Mouse (Mus musculus) heart, adult 2 months (tissue): ENCODE measurements around the gene Gh. TPM values are rescaled to one million over a fixed set of nuclear protein-coding genes. Genes with fewer than 3 reads are reported as not detected.
A peak's percentile ranks its signal among the peaks of the same experiment; 100 is the strongest.

Experiments used
- DNase-seq, 2 experiments: peaks; one replicate each; pipeline ENCODE4 v3.0.0; 2021
- H3K27ac ChIP-seq: fragments of 200-600 bp; 2 replicates; pipeline ENCODE4 v1.8.1; 2022
- H3K27me3 ChIP-seq: fragments of 200-500 bp; 2 replicates; pipeline ENCODE4 v1.6.1; 2012; ENCODE audit warnings: mild to moderate bottlenecking, low read length, inconsistent platforms, mixed read lengths; ENCODE audit not compliant: control insufficient read depth, insufficient read depth
- H3K36me3 ChIP-seq: fragments of 200-500 bp; 2 replicates; pipeline ENCODE4 v1.6.1; 2012; ENCODE audit warnings: low read length, inconsistent platforms; ENCODE audit not compliant: control insufficient read depth, insufficient read depth
- H3K4me1 ChIP-seq: fragments of 200-500 bp; 2 replicates; pipeline ENCODE4 v1.6.1; 2011; ENCODE audit warnings: low read length; ENCODE audit not compliant: control insufficient read depth, insufficient read depth
- H3K4me3 ChIP-seq: fragments of 200-600 bp; 2 replicates; pipeline ENCODE4 v1.8.1; 2022
- H3K79me2 ChIP-seq: fragments of 200-500 bp; replicated peaks from 2 replicates; pipeline ENCODE4 v1.6.1; 2012; ENCODE audit warnings: mild to moderate bottlenecking, inconsistent platforms, low read length, moderate library complexity, mixed read lengths; ENCODE audit not compliant: control insufficient read depth, insufficient read depth
- H3K9ac ChIP-seq: fragments of 200-500 bp; 2 replicates; pipeline ENCODE4 v1.6.1; 2012; ENCODE audit warnings: low read depth, mild to moderate bottlenecking, control low read depth, inconsistent platforms, low read length, mixed read lengths
- CTCF ChIP-seq: fragments of 200-600 bp; IDR thresholded peaks from 2 replicates; pipeline ENCODE4 v1.8.1; 2022; ENCODE audit warnings: antibody characterized with exemption, mild to moderate bottlenecking, moderate library complexity
- EP300 ChIP-seq: fragments of 200-500 bp; IDR thresholded peaks from 2 replicates; pipeline ENCODE4 v1.6.1; 2011; ENCODE audit warnings: low read depth, low read length, control low read depth; ENCODE audit not compliant: insufficient read depth
- POLR2A ChIP-seq: fragments of 200-500 bp; IDR thresholded peaks from 2 replicates; pipeline ENCODE4 v1.6.1; 2011; ENCODE audit warnings: mild to moderate bottlenecking, low read depth, low read length, control low read depth; ENCODE audit not compliant: insufficient read depth
- WGBS: fragments of 180-500 bp; shearing (Covaris S2); methylation state at CpG from one replicate; pipeline ENCODE4 v1.1.7; 2018; 5-methylcytosine and 5-hydroxymethylcytosine counted together
- intact Hi-C: fragments of 180-260 bp; cut with DNase I; formaldehyde crosslinking; loops from one replicate; pipeline ENCODE4 v1.15.1; 2025
- polyA plus RNA-seq: library from polyadenylated mRNA; depleted of rRNA; stranded (reverse); fragments of >200 nt; gene quantifications from 2 replicates; pipeline ENCODE4 v1.2.3, GENCODE M21; 2012
- total RNA-seq, 2 experiments: library from RNA; stranded (reverse); gene quantifications; 2 replicates each; pipeline ENCODE4 v1.2.3; 2021

Gh gene
- total and polyA plus RNA-seq, 3 experiments = not detected

DNA sequence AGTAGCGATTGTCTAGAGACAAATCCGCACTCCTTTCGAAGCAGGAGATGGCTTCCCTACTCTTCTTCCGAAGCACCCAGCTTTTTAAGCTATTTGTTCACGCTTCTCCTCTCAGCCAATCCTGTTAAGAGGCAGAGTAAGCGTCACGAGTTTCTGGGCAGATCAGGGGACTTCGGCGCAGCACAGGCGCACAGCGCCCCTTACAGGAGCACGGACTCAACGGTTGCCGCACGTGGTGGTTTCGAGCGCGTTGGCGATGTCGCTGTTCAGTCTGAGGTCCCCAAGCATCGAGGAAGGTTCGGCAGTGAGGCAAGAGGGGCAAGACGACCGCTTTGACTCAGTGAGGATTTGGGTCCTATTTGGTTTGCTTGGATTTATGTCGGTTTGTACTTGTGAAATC lies 25.2 kb downstream of the Gh start, which contains the start of gene Tcam1:
Gene Tcam1, plus strand, starts transcription at position 219 of the 400 bp plus-strand sequence.
- TF ChIP-seq EP300 = peak; percentile 54; the same call in 1 of the 2 replicates
- TF ChIP-seq POLR2A = no peak
- peak; percentile 89 for TF ChIP-seq CTCF
- DNase-seq = peak; percentile 91 to 94
- Histone ChIP-seq H3K27ac (no peak within 1 kb of the TSS), H3K4me1 (peaks cover 8% of the 10 kb centered on the region), H3K27me3 (no peaks in the 10 kb centered on the region), H3K36me3 (no peaks in the 10 kb centered on the region), H3K79me2 (no peaks in the 10 kb centered on the region), H3K9ac (peak within 1 kb of the TSS; percentile 37; the same call in 1 of the 2 replicates), H3K4me3 (no peak within 1 kb of the TSS)
- intact Hi-C loops = loop anchor here (10.0 kb wide), 1 partner anchor 508 kb away; the partner anchor contains the start of genes Cep95 and Ddx5
- WGBS = 5% methylated on average over 25 of the region's 25 CpGs

DNA sequence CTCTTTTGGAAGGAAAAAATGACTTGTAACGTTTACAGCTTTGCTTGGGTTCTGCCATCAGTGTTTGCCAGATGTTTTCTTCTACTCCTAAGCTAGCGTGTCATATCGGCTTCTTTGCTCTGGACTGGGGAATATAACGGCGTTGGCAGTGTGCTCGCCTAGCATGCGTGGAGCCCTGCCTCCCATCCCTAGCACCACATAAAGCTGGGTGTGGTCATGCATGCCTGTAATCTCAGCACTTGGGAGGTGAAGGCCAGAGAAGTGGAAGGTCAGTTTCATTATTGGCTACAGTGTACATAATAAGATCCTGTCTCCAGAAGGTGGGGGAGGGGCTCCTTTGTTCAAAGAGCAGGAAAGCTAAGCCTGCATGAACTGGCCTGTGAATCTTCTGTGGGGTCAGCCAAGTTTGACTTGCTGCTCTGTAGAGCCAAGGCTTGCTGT lies 26.7 kb downstream of the Gh start:
- no peaks in the 10 kb centered on the region; the same call in 1 of the 2 replicates for H3K79me2 ChIP-seq
- no peak for DNase-seq
- TF ChIP-seq POLR2A = no peak
- no peak for TF ChIP-seq CTCF
- TF ChIP-seq EP300 = no peak
- H3K27me3 ChIP-seq = no peaks in the 10 kb centered on the region
- H3K36me3 ChIP-seq = peaks cover 3% of the 10 kb centered on the region; the same call in 1 of the 2 replicates
- H3K27ac ChIP-seq = no peak overlapping the region
- WGBS = 58% methylated on average over 7 of the region's 7 CpGs
- intact Hi-C loops = loop anchor here (5.0 to 10.0 kb wide), 2 partner anchors 337 to 510 kb away; partner anchors contain the start of genes Cep95, Ddx5 and Tex2
- H3K4me1 ChIP-seq = peaks cover 13% of the 10 kb centered on the region
- no peak overlapping the region for H3K9ac ChIP-seq
- H3K4me3 ChIP-seq = no peak overlapping the region

DNA sequence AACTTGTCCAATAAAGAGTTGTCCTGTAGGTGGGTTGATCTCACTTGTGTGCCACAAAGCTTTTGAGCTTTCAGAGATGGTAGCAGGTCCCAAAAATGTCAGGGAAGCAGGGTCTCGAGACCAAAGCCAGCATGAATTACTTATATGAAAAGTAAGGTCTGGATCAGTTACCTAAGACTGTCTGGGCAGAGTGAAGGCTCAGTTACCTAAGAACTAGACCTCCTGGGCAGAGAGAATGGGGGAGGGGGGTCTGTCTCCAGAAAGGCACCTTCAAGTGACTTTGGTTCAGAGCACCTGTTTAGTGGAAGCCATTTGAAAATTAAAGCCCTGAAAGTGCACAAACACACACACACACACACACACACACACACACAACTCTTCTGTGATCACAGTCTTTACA lies 27.3 kb downstream of the Gh start:
- intact Hi-C loops = loop anchor here (5.0 to 10.0 kb wide), 2 partner anchors 338 to 510 kb away; partner anchors contain the start of genes Cep95, Ddx5 and Tex2
- H3K27me3 ChIP-seq = no peaks in the 10 kb centered on the region
- TF ChIP-seq CTCF = no peak
- TF ChIP-seq EP300 = no peak
- H3K4me3 ChIP-seq = no peak overlapping the region
- peaks cover 3% of the 10 kb centered on the region; the same call in 1 of the 2 replicates for H3K36me3 ChIP-seq
- 88% methylated on average over 1 of the region's 1 CpGs for WGBS
- H3K4me1 ChIP-seq = peaks cover 14% of the 10 kb centered on the region
- H3K27ac ChIP-seq = no peak overlapping the region
- no peak overlapping the region for H3K9ac ChIP-seq
- DNase-seq = no peak
- H3K79me2 ChIP-seq = no peaks in the 10 kb centered on the region; the same call in 1 of the 2 replicates

DNA sequence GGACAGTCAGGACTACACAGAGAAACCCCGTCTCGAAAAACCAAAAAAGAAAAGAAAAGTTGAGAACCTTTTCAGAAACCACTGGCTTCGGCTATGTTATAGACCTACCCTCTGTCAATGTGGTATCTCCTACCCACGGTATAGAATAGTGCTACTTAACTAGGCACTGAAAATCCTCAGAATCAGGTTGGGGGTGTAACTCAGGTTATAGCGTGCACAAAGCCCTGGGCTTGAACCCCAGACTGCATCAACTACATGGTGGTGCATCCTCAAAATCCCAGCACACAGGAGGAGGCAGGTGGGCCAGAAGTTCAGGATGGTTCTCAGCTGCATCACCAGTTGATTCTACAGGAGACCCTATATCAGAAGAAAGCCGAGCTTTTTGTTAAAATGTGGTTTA lies 27.9 kb downstream of the Gh start:
- H3K4me3 ChIP-seq = no peak overlapping the region

DNA sequence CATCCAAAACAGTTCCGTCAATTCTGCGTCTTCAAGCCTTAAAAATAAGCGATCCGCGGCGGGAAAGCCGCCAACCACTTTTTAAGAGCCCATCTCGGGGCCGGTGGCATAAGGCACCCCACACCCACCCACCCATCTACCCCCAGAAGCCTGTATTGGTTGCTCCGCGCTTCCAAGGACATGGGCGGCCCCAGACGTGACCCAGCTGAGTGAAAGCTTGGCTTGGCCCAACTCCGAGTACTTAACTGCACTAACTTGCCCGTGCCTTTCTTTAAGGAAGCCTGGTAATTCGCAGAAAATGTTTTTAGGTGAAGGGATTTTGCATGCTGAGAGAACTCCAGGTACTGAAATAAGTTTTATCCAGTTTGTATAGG lies 28.4 kb downstream of the Gh start:
- H3K9ac ChIP-seq = peak overlapping the region; percentile 74
- peaks cover 8% of the 10 kb centered on the region; the same call in 1 of the 2 replicates for H3K36me3 ChIP-seq
- no peak for DNase-seq
- intact Hi-C loops = loop anchor here (2.0 to 10.0 kb wide), 3 partner anchors 56 to 512 kb away; partner anchors contain the start of genes Ccdc47, Cep95, Ddx42 and Ddx5
- TF ChIP-seq EP300 (no peak), CTCF (no peak), POLR2A (no peak)
- 10% methylated on average over 16 of the region's 16 CpGs for WGBS
- peaks cover 20% of the 10 kb centered on the region for H3K4me1 ChIP-seq
- peak overlapping the region; percentile 87 for H3K27ac ChIP-seq
- H3K79me2 ChIP-seq = no peaks in the 10 kb centered on the region; the same call in 1 of the 2 replicates
- H3K4me3 ChIP-seq = peak overlapping the region; percentile 94
- no peaks in the 10 kb centered on the region for H3K27me3 ChIP-seq

More for the DNA sequence above, 27.9 kb downstream of the Gh start:
- no peak overlapping the region for H3K9ac ChIP-seq
- peaks cover 6% of the 10 kb centered on the region; the same call in 1 of the 2 replicates for H3K36me3 ChIP-seq
- intact Hi-C loops = loop anchor here (2.0 to 10.0 kb wide), 3 partner anchors 57 to 511 kb away; partner anchors contain the start of genes Ccdc47, Cep95, Ddx42 and Ddx5
- no peaks in the 10 kb centered on the region; the same call in 1 of the 2 replicates for H3K79me2 ChIP-seq
- H3K4me1 ChIP-seq = peaks cover 16% of the 10 kb centered on the region
- no peak for DNase-seq
- TF ChIP-seq POLR2A (no peak), EP300 (no peak), CTCF (no peak)
- WGBS = 96% methylated on average over 6 of the region's 6 CpGs
- no peak overlapping the region for H3K27ac ChIP-seq
- H3K27me3 ChIP-seq = no peaks in the 10 kb centered on the region

DNA sequence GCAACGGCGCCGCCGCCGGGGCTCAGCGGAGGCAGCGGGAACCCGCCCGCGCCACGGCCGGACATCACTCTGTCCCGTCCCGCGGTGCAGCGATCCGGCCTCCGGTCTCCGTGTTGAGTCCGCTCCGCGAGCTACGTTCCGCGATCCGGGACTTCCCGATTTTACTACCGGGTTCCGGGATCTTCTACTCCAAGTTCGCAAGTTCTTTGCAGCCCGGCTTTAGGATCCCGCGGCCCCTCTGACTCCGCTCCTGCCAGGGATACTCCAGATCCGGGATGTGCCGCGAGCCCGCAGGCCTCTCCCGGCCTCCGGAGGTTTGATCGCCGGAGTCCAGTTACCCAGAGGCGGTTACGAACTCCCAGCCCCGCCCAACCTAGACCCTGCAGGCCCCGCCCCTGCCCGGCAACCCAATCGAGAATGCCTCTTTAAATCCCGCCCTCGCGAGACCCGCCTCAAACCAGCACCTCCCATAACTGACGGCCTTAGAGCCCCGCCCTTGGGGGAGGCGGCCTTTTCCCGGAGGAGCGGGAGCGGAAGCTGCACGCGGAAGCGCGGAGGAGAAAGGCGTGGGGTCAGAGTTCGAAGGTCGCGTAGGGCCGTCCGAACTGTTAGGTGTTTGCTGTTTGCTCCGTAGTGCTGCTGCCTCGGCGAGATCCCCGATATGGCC lies 28.9 kb downstream of the Gh start, which contains the start of gene Smarcd2:
Gene Smarcd2, minus strand, starts transcription at position 329 of the 667 bp plus-strand sequence.
- Histone ChIP-seq H3K4me1 (peaks cover 24% of the 10 kb centered on the region), H3K9ac (peak within 1 kb of the TSS; percentile 98), H3K79me2 (no peaks in the 10 kb centered on the region; the same call in 1 of the 2 replicates), H3K27ac (peak within 1 kb of the TSS; percentile 97), H3K4me3 (peak within 1 kb of the TSS; percentile 94), H3K36me3 (peaks cover 8% of the 10 kb centered on the region; the same call in 1 of the 2 replicates), H3K27me3 (no peaks in the 10 kb centered on the region)
- under 1% methylated on average over 72 of the region's 72 CpGs for WGBS
- intact Hi-C loops = loop anchor here (2.0 to 10.0 kb wide), 3 partner anchors 56 to 512 kb away; partner anchors contain the start of genes Ccdc47, Cep95, Ddx42 and Ddx5
- TF ChIP-seq POLR2A = peak; percentile 91
- TF ChIP-seq CTCF = no peak
- 0 out of 2 replicates have a peak, but pooled peaks have one; percentile 31 for TF ChIP-seq EP300
- peak; percentile 99 to 100 for DNase-seq
